Mouse (Mus musculus): ENCODE measurements at regions not wholly inside any gene's neighbourhood (a gene's known extent, or its start where the extent isn't known, plus 50 kb on each side); places are given as distances from the start of the nearest gene placed in this dataset.

DNA sequence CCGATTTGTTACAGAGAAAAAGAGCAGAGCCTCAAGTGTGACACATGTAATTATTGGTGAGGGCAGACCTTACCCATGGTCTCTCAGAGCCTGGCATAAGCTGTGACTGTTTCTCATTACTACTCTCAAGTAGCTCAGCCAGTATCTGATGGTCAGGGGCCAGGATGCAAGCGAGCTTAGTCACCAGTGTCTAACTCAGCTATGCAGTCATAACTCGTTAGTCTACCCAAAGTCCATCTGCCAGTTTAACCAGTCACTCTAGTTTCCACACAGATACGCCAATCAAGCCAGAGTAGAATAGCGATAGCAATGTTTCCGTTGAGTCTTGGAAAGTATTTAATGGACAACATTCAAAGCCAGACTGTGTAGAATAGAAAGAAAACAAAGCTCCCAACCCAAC is 354.3 kb upstream of the Map3k7 start:
- no peak for DNase-seq (ENCODE audit: low spot score in 2 of 2)

DNA sequence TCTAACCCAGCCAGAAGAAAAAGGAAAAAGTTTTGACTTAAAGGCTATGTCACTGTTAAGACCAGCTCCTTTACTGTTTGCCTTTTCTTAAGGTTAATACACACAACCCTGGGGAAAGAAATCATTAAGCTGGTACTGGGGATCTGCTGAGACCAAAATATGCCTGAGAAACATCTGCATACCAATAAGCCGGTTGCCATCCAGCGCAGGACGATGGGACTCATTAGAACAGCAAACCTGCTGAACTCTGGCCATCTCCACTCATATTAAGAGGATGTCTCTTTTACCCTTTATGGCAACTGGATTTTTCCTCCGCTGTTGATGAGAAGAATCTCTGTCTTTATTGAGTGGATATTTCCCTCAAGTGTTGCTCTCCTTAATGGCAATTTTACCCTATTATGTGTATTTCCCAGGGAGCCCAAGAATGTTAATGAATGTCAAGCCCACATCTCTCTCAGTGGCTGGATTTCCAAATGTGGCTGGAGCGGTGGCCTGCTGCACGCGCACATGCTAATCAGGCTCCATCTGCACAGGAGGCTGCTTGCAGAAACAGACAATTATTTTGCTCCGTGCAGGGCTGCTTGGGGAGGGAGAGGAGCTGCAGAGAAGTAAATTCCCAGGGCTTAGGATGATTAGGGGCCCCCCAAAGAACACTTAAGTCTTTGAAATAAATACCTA is 351.6 kb upstream of the Map3k7 start:
- no peak for DNase-seq (ENCODE audit: low spot score in 2 of 2)

DNA sequence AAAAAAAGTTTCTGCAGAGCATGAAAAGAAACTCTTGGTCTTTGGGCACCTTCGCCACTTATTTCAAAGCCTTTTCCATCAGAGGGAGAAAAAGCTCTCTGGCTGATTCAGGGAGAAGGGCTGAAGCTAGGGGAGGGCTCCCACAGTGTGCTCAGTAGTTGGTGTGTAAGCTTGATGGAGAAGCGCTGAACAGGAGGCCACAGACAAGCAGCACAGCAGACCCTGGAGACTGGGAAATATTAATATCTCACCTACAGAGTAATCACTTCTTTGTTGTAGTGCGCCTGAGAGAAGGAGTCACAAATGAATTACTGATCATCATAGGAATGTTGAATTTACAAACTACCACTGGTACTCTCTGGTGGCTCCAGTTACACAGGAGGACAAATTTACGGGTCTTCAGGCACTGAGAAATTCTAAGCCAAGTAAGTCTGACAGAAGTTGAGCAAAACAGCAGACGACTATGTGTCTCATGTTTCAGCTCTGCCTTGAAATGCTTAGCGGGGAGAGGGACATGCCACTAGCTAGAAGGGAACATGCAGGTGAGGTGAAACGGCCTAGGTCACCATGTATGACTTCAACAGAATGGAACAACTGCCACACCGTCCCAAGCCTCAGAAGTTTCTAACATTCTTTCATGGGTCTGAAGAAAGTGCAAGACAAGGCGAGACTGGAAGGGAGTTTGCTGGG is 350.9 kb upstream of the Map3k7 start:
- DNase-seq (ENCODE audit: low spot score in 2 of 2), result no peak

DNA sequence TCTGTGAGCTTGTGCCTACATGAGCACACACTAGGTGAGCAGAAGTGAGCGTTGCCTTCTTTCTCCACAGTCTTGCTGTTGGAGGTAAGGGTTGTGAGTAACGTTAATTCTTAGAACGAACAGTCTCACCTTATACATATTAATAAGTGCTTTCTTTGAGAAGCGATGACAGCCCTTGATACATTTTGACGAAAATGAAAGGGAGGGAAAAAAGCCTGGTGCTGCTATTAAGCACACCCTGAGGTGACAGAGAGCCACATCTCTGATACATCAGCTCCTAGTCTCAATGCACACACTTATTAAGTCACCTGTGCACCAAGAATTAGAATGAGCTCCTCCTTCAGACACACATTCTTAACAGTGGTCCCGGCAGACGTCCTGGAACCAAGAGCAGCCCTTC is 346.3 kb upstream of the Map3k7 start:
- no peak for DNase-seq (ENCODE audit: low spot score in 2 of 2)

DNA sequence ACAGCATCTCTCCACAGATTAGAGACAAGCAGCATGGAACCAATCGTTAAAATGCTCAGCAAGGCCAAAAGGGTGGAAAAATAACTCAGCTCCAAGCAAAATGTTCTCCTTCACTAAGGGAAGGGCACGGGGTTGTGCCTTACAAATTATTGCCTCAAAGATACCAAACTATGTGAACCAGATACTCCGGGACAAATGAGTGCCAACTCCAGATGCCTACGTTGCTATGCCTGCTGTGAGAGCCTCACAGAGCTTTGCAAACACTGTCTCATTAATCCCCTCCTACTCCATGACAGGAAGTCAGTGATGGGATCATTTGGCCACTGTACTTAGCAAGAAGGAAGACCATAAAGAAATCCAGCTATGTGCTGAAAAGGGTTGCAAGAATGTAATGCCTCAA is 345.9 kb upstream of the Map3k7 start:
- no peak for DNase-seq (ENCODE audit: low spot score in 2 of 2)

DNA sequence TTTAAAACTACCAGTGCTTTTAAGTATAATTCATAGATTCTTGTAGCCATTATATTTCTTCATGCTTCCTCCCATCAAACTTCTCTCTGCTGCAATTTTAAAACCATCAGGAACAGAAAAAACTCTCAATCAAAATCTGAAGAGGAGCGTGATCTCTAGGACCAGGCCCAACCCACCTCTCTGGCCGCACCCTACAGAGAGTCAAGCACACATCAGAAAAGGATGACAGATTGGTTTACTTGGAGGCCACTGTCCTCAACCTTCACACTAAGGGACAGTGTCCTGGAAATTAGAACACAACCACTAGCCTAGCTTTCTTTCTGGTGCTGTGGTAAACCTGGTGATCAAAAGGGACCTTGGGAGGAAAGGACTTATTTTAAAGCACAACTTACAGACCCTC is 342.7 kb upstream of the Map3k7 start:
- no peak for DNase-seq (ENCODE audit: low spot score in 2 of 2)

DNA sequence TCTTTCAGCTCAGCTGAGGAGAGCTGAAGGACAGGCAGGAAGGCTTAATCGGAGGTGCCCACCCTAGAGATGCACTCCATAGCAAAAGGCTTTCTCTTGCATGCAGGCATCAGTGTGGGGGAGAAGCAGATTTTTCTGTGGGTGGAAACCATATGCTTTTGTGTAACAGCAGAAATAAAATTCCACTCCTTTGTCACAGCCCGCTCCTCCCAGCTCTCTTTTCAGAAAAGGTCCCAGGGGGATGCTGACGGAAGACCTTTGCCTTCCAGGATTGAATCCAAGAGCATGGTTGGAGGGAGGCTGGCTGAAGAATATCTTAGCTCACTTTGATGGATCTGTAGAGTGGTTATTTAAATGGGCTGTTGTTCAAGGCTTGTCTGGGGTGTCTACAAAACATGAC is 336.8 kb upstream of the Map3k7 start:
- no peak for DNase-seq (ENCODE audit: low spot score in 2 of 2)

DNA sequence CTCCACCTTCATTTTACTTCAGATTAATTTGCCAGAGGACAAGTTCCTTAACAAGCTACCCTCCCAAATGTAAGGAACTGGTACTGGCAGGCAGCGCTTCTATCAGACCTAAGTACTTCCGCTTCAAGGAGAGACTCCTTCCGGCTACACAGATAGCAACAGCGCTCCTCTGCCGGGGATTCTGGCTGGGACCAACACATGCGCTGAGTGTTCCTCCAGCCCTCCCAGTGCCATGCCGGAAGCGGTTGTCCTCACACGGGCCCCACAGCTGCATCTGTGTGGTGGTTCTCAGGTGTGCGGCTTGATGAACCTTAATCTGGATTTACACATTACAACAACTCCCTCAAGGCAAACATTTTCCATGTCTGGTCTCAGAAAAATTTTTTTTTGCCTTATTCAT is 336.1 kb upstream of the Map3k7 start:
- no peak for DNase-seq (ENCODE audit: low spot score in 2 of 2)

DNA sequence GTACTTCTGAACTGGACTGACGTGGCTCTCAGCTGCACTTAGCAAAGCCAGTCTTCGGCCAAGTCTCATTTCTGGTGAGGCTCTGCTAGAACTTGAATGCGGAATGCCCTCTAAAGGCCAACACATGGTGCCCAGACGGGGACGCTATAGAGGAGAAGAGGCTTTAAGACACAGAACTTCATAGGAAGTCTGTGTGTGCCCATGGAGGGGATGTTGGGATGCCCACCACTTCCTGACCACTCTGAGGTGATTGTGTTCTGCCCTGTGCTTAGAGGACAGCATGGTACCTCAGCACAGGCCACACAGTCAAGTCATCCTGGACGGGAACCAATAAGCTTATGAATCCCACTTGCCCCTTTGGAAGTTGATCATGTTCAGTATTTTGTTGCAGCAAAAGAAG is 325.3 kb upstream of the Map3k7 start:
- no peak for DNase-seq (ENCODE audit: low spot score in 2 of 2)

DNA sequence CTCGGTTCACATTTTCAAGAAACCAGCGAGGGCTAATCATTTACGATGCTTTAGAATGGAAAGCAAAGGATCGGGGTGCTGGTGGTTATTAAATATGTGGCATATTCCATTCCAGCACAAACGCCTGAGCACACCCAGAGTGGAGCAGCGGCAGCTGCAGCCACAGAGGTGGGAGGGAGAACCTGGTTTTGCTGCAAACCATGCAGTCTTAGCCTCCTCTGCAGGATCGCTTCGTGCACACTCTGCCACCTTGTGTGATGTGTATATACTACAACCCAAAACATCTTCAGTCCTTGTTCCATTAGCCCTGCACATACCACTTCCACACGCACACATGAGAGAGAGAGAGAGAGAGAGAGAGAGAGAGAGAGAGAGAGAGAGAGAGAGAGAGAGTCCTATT is 321.7 kb upstream of the Map3k7 start:
- DNase-seq (ENCODE audit: low spot score in 2 of 2), result no peak

DNA sequence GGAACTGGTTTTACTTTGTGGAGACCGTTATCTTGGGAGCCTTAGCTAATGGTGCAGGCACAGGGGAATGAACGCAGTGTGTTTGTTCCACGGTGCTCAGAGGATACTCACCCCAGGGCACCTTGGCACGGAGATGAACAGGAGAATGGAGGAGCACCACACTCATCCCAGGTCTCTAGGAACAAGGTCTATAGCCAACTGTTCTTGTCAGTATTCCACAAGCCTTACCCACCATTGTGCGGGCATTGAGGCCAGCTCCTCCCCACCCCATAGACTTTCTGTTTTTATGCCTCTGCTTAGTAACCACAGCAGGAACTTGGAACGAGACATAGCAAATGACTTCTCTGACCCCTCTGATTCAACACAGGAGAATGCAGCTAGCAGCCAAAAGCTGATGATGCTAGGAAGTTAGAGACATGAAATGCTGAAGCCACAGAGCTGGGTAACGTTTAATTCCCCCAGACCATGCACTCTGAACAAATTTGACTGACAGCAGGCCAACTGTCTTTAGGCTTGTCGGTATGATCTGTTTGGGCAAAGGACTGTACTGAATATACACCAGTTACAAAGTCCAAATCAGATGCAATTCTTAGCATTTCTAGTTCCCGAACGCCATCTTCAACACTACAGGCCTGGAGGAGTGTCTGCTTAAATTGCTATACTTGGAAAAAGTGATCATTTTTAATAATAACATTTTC is 321.2 kb upstream of the Map3k7 start:
- no peak for DNase-seq (ENCODE audit: low spot score in 2 of 2)

DNA sequence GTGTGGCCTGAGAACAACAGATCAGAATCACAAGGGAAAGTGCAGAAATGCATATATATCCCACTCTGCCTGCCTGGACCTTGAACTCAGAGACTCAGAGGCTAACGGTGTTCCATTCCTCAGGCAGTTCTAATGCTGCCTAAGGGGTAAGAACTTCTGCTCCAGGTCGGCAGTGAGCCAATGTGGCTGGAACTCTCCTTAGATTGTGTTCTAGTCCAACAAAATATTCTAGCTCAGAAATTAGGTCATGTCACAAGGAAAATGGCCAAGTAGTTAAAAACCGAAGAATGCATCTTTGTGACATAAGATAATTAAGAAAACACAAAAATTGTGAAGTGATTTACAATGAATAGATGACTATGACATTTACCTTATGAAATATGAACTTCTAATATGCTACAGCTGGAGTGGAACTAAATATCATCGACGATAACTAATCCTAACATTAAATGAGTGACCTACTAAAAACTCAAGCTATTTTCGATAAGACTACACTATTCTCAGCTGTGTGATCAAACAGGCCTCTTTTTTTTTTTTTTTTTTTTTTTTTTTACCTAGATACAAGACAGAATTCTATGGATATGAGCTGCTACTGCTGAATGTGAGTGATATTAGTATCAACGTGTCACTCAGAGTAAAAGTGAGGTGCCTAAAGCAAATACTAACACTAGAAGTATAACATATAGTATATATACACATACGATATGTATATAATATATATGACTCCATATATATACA is 315.1 kb upstream of the Map3k7 start:
- no peak for DNase-seq (ENCODE audit: low spot score in 2 of 2)

DNA sequence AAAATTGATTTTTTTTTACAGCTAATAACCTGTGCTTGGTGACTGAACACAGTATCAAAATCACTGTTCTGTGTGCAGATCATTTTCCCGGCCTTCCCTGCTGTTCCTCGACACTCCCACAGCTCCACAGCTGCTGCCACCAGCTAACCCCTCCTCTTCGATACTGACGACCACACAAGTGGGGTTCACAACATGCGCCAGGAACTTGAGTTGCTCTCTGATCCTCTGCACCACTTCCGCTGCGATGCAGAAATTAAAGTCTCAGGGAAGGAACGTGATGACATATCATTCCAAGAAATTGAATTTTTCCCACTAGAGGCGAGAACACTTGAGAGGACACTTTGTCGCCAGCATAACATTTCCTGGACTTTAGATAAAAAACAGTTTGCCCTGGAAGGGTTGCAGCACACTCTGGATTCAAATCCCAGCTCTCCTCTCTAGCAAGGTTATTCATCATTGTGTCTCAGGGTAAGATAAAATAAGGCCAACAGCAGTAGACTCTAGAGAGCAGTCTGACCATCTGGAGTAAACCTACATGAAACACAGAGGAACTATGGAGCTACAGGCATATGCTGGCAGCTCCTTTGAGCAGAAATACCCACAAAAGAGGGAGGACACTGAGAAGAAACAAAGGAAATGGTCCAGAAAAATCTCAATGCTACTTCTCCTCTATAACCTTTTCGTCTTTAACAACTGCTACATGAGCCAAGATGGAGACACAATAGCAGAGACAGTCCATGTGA is 308.4 kb upstream of the Map3k7 start:
- no peak for DNase-seq (ENCODE audit: low spot score in 2 of 2)

DNA sequence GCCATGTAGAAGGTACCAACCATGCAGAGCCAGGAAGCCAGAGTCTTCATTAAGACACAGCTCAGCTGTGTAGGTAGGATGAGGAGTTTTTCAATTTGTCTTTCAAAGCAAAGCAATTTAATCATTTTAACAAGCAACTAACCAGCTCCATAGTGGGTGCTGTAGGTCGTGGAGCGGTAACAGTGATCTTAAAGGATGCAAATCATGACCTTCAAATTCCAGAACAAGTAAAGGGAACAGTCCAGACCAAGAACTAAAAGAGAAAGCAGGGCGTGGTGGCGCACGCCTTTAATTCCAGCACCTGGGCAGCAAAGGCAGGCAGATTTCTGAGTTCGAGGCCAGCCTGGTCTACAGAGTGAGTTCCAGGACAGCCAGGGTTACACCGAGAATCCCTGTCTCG is 307.8 kb upstream of the Map3k7 start:
- DNase-seq (ENCODE audit: low spot score in 2 of 2), result no peak

DNA sequence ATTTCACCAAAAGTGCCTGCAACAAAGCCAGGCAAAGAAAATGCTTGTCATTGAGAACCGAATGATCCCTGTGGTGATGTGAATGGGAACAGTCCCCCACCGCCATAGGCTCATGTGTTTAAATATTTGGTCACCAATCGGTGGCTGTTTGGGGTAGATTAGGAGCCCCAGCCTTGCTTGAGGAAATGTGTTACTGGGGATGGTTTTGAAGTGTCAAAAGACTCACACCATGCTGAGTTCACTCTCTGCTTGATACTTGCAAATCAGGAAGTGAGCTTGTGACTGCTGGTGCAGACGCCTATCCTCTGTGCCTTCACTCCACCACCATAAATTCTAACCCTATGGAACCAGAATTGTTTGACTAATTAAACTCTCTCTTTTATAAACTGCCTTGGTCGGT is 305.1 kb upstream of the Map3k7 start:
- DNase-seq (ENCODE audit: low spot score in 2 of 2), result no peak

DNA sequence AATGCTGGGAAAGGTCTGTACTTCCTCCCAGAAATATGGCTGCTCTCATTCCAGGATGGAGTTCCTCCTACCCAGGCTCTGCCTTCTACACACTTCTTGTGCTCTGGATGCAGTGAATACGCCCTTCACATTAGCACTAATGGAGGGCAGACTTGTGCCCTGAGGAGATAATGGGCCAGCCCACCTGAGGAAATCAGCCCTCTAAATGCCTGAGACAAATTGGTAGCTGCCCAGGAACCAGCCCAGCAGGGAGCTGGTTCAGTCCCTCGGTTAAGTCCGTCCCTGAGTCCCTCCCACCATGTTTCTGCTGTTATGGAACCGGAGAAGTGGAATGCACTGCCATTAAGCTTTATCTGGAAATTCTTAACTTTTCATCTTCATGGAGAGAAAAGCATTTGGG is 303.0 kb upstream of the Map3k7 start:
- DNase-seq (ENCODE audit: low spot score in 2 of 2), result no peak

DNA sequence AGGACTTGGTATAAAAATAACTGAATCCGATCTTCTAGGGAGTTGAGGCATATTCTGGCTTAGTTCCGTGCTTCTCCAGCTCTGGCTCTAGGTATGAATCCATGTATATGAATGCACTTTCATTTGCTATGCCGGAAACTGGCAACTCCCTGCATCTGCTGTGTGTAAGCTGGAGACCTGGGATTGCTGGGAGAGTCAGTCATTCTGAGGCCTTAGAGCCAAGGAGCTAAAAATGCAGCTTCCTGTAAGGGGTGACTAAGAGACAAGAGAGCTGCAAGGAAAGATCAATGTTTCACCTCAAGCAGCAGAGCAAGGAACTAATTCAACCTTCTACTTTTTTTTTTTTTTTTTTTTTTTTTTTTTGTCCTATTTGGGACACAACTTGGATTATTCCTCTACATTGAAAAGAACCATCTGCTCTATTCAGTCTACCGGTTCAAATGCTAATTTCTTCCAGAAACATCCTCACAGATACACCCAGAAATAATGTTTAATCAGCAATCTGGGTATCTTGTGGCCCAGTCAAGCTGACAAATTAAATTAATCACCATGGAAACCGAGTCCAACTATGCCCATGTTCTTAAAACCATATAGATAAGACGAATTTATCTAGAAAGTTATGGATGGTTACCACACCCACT is 292.2 kb upstream of the Map3k7 start:
- DNase-seq (ENCODE audit: low spot score in 2 of 2), result no peak

DNA sequence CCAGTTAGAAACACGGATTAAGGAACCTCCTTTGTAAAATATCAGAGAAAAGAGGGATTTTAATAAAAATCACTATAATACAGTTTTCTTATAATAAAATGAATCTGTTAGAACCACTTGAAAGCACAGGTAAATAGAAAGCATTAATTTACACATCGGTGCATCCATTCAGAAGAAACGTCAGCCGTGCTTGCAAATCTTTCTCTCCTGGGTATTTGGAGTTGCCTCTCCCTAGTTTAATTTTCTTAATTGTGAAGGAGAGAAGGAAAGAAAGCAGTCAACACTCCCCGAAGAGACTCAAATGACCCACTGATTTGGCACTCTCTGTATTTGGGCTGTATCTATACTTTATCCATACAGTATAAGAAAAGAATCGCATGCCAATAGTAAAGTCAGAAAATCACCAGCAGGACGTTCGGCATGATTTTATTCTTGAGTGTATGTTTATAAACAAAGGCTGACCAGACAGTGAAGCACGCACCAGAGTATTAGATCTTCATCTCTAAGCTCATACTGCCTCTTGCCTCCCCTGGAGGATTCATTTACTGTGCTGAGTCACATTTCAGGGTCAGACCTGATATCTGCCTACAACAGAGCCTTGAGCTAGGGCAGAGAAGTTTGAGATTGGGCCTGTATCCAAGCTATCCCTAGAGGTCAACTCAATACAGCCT is 291.6 kb upstream of the Map3k7 start:
- no peak for DNase-seq (ENCODE audit: low spot score in 2 of 2)

DNA sequence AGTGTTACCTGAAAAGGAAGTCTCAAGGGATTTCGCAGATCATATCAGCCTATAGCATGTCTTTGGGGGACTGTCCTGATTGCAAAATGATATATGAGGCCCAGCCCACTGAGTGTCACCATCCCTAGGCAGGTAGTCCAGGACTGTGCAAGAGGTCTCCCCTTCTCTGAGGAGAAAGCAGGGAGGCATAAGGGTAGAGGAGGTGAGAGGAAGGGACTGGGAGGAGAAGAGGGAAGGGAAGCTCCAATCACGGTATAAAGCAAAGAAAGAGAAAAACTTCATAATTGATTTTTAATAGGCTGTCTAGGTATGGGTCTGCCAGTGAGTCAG is 291.1 kb upstream of the Map3k7 start:
- DNase-seq (ENCODE audit: low spot score in 2 of 2), result no peak

DNA sequence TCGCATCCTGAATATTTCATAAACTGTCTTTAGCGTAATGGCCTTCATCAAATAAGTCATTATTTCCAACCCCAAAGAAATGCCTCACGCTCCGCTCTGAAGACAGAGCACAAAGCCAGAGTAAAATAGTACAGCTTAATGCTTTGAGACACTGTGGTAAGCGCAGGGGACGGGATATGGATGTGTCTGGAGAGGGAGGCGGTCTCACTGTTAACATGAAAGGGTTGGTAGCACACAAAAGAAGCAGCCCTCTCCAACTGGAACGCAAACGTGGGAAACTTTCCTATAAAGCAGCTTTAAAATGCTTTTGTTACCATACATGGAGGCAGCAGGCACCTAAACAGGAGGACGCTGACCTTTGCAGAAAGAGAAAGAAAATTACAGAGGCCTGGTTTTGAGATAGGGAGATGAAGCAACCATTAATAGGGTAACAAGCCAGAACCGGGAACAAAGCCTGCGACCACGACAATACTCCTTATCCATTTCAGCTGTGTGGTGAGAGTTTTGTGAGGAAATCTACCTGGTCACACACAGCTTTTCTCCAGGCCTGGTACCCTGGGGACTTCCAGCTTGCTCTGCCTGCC is 284.8 kb upstream of the Map3k7 start:
- no peak for DNase-seq (ENCODE audit: low spot score in 2 of 2)
